Mouse (Mus musculus) heart, embryonic 14.5 days (tissue): ENCODE measurements around the gene Dusp19. TPM values are rescaled to one million over a fixed set of nuclear protein-coding genes. Genes with fewer than 3 reads are reported as not detected.
A peak's percentile ranks its signal among the peaks of the same experiment; 100 is the strongest.

ENCODE experiments used
- ATAC-seq: fragments of 200-750 bp; cut with Nextera tagmentation; 2 replicates; pipeline ENCODE4 v1.8.0; 2017; ENCODE audit warnings: low read depth, moderate TSS enrichment; ENCODE audit not compliant: insufficient number of reproducible peaks, insufficient read depth, low FRiP score
- H3K27ac ChIP-seq, 2 experiments: fragments of 200-500 bp in 1 of 2; fragments of 300-500 bp in 1 of 2; sonication (generic) in 1 of 2; replicated peaks in 1 of 2; 2 replicates each; pipeline ENCODE4 v1.5.1; 2012 to 2014; ENCODE audit warnings: low read depth in 2 of 2, low read length in 2 of 2, control low read depth in 1 of 2, mild to moderate bottlenecking in 1 of 2, mixed read lengths in 1 of 2; ENCODE audit not compliant: control insufficient read depth in 1 of 2, insufficient read depth in 1 of 2
- H3K27me3 ChIP-seq: fragments of 300-500 bp; sonication (generic); 2 replicates; pipeline ENCODE4 v1.6.1; 2014; ENCODE audit warnings: mild to moderate bottlenecking, low read length, control low read depth; ENCODE audit not compliant: control insufficient read depth, insufficient read depth
- H3K36me3 ChIP-seq: fragments of 300-500 bp; sonication (generic); 2 replicates; pipeline ENCODE4 v1.6.1; 2014; ENCODE audit warnings: mild to moderate bottlenecking, control low read depth, low read length, mixed read lengths; ENCODE audit not compliant: control insufficient read depth, insufficient read depth
- H3K4me1 ChIP-seq, 2 experiments: fragments of 200-500 bp in 1 of 2; fragments of 300-500 bp in 1 of 2; sonication (generic) in 1 of 2; 2 replicates each; pipeline ENCODE4 v1.6.1; 2012 to 2014; ENCODE audit warnings: low read length in 2 of 2, control low read depth in 1 of 2, mixed read lengths in 1 of 2; ENCODE audit not compliant: control insufficient read depth in 2 of 2, insufficient read depth in 2 of 2
- H3K4me2 ChIP-seq: fragments of 300-500 bp; sonication (generic); 2 replicates; pipeline ENCODE4 v1.6.1; 2014; ENCODE audit warnings: mild to moderate bottlenecking, low read length
- H3K4me3 ChIP-seq, 2 experiments: fragments of 200-500 bp in 1 of 2; fragments of 300-500 bp in 1 of 2; sonication (generic) in 1 of 2; 2 replicates each; pipeline ENCODE4 v1.5.1; 2012 to 2014; ENCODE audit warnings: low read length in 2 of 2, mild to moderate bottlenecking in 2 of 2, control low read depth in 1 of 2, low read depth in 1 of 2, moderate library complexity in 1 of 2; ENCODE audit not compliant: control insufficient read depth in 1 of 2, insufficient read depth in 1 of 2
- H3K9ac ChIP-seq: fragments of 300-500 bp; sonication (generic); 2 replicates; pipeline ENCODE4 v1.6.1; 2014; ENCODE audit warnings: mild to moderate bottlenecking, low read length
- H3K9me3 ChIP-seq: fragments of 300-500 bp; sonication (generic); 2 replicates; pipeline ENCODE4 v1.6.1; 2016; ENCODE audit warnings: low read length, control low read depth; ENCODE audit not compliant: control insufficient read depth
- WGBS: fragments of 180-500 bp; shearing (Covaris S2); extraction: QIAGEN DNeasy Blood & Tissue Kit; methylation state at CpG from one replicate; pipeline ENCODE4 v1.1.7; 2014; 5-methylcytosine and 5-hydroxymethylcytosine counted together
- polyA plus RNA-seq: library from polyadenylated mRNA; unstranded; fragments of >200 nt; fragmentation: Nextera tagmentation; extraction: Ambion mirVana; gene quantifications from 2 replicates; pipeline ENCODE4 v1.2.1, GENCODE M21; 2014

Gene Dusp19
- polyA plus RNA-seq, 1 experiment from 2014 or later = 14.0 TPM

DNA sequence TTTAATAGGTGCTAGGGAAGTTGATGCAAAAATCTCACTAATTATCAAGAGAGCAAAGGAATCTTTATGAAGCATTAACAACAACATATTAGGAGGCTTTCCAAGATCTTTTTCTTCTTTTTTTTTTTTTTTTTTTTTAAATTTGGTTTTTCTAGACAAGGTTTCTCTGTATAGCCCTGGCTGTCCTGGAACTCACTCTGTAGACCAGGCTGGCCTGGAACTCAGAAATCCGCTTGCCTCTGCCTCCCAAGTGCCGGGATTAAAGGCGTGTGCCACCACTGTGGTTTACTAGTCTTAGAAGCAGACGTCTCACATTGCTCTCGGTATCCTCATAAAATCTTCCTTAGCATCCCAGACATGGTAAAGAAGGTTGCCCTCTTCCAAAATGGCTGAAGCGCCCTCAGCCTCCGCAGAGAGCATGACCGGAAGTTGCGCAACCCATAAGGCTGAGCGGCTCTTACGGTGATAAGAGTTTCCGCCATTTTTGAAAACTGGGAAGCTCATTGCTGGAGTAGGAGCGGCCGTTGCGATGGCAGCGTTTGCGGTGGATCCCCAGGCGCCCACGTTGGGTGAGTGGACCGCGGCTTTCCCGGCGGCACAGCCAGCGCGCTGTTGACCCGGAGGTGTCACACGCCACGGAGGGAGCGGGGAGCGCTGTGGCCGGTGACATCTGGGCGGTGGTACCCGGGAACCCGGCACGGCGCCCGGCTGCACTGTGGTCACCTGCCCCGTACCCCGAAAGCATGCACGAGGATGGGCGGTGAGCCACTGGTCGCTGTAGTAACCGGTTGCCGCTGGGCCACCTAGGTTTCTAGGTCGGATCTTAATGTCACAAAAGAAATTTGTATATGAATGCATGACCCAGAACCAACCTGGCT is 21.8 kb downstream of the Dusp19 start:
- WGBS = under 1% methylated on average over 45 of the region's 45 CpGs
- peak overlapping the region; percentile 62 to 79 for H3K27ac ChIP-seq

DNA sequence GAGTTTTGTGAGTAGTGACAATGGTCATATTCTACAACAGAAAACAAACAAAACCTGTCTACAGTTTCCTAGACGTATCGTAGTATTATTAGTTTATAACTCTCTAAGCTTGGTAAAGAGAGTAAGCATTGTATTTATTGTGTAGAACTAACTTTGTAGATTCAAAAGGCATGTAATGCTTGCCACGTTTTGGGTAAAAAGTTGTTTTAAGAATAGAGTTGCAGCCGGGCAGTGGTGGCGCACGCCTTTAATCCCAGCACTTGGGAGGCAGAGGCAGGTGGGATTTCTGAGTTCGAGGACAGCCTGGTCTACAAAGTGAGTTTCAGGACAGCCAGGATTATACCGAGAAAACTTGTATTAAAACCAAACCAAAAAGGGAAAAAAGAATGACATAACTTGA is 22.6 kb downstream of the Dusp19 start:
- H3K4me2 ChIP-seq = peak overlapping the region; percentile 67
- H3K27ac ChIP-seq = no peak overlapping the region
- H3K4me1 ChIP-seq = peaks cover 4 to 8% of the 10 kb centered on the region in 2 experiments; a peak in 3 of 4 replicates
- no peaks in the 10 kb centered on the region for H3K9me3 ChIP-seq
- peak overlapping the region; percentile 72 for H3K9ac ChIP-seq
- no peak for ATAC-seq
- H3K36me3 ChIP-seq = peaks cover 23% of the 10 kb centered on the region
- H3K27me3 ChIP-seq = no peaks in the 10 kb centered on the region
- WGBS = 10% methylated on average over 8 of the region's 8 CpGs
- peak overlapping the region; percentile 61 to 74 for H3K4me3 ChIP-seq

More for the DNA sequence above, 21.8 kb downstream of the Dusp19 start:
- H3K27me3 ChIP-seq = no peaks in the 10 kb centered on the region
- peak overlapping the region; percentile 72 for H3K9ac ChIP-seq
- H3K4me2 ChIP-seq = peak overlapping the region; percentile 67
- H3K4me1 ChIP-seq = peaks cover 4 to 8% of the 10 kb centered on the region in 2 experiments; a peak in 3 of 4 replicates
- H3K36me3 ChIP-seq = peaks cover 15% of the 10 kb centered on the region
- peak overlapping the region; percentile 61 to 74 for H3K4me3 ChIP-seq
- H3K9me3 ChIP-seq = no peaks in the 10 kb centered on the region
- peak; percentile 93 for ATAC-seq

DNA sequence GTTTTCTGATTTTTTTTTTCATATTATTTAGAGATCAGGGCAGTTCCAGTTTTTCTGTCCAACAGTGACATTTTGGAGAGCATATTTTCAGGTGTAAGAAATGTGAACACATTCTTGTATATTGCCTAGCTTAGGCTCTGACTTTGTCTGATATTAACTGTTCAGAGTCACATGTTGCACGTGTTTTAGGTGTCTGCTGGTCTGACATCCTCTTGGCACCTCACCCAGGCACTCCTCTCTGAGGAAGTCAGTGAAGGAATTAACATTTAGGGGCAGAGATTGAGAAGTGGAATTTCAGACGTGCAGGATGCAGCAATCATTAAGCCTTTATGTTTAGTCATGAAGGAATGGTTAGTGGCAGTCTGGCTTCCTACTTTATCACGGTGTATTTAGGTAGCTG is 23.0 kb downstream of the Dusp19 start:
- WGBS = 52% methylated on average over 3 of the region's 3 CpGs

DNA sequence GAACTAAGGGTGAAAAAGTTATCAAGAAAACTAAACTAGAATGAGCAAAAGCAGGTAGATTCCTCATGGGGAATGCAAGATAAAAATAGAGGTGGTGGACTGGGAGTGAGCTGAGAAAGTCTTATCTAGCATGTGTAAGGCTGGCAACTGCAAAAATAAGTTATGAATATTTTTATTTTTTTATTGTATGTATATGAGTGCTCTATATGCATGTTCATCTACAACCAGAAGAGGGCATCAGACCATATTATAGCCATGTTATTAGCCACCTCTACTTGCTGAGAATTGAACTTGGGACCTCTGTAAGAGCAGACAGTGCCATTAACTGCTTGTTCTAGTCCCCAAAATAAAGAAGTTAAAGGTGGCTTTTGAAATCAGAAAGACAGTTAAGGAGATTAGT is 44.6 kb downstream of the Dusp19 start:
- no peak overlapping the region for H3K9ac ChIP-seq
- no peaks in the 10 kb centered on the region for H3K9me3 ChIP-seq
- ATAC-seq = no peak
- no peak overlapping the region for H3K4me3 ChIP-seq
- peaks cover 26% of the 10 kb centered on the region for H3K36me3 ChIP-seq
- H3K4me1 ChIP-seq = no peaks in the 10 kb centered on the region
- H3K27ac ChIP-seq = no peak overlapping the region
- no peaks in the 10 kb centered on the region for H3K27me3 ChIP-seq
- no peak overlapping the region for H3K4me2 ChIP-seq

More for the DNA sequence above, 23.0 kb downstream of the Dusp19 start:
- Histone ChIP-seq H3K4me1 (peaks cover 4 to 8% of the 10 kb centered on the region in 2 experiments; a peak in 3 of 4 replicates), H3K36me3 (peaks cover 26% of the 10 kb centered on the region), H3K4me3 (peak overlapping the region in 1 of 2 experiments; percentile 61; a peak in 2 of 4 replicates), H3K9me3 (no peaks in the 10 kb centered on the region), H3K4me2 (peak overlapping the region; percentile 67), H3K27me3 (no peaks in the 10 kb centered on the region), H3K27ac (no peak overlapping the region), H3K9ac (no peak overlapping the region; the same call in 1 of the 2 replicates)
- no peak for ATAC-seq

- WGBS = 97% methylated on average over 2 of the region's 2 CpGs
Measured at GRCm38 (mm10) chr2:80662682-80663081, 45.8 kb downstream of the Dusp19 start.

GRCm38 (mm10) chr2:80667396-80667964 is 50.6 kb downstream of the Dusp19 start:
- peaks cover 12% of the 10 kb centered on the region; the same call in 1 of the 2 replicates for H3K36me3 ChIP-seq
- no peak overlapping the region for H3K27ac ChIP-seq
- H3K9ac ChIP-seq = no peak overlapping the region
- 91% methylated on average over 5 of the region's 5 CpGs for WGBS
- no peaks in the 10 kb centered on the region for H3K27me3 ChIP-seq
- no peak overlapping the region for H3K4me2 ChIP-seq
- no peak overlapping the region for H3K4me3 ChIP-seq
- no peaks in the 10 kb centered on the region for H3K4me1 ChIP-seq
- H3K9me3 ChIP-seq = no peaks in the 10 kb centered on the region
- no peak for ATAC-seq

More at GRCm38 (mm10) chr2:80662682-80663081, 45.8 kb downstream of the Dusp19 start:
- Histone ChIP-seq H3K9me3 (no peaks in the 10 kb centered on the region), H3K27me3 (no peaks in the 10 kb centered on the region), H3K4me2 (no peak overlapping the region), H3K9ac (no peak overlapping the region), H3K4me3 (no peak overlapping the region), H3K4me1 (no peaks in the 10 kb centered on the region), H3K36me3 (peaks cover 20% of the 10 kb centered on the region), H3K27ac (no peak overlapping the region)
- no peak for ATAC-seq

- WGBS = 74% methylated on average over 11 of the region's 11 CpGs
- no peaks in the 10 kb centered on the region for H3K9me3 ChIP-seq
- no peaks in the 10 kb centered on the region for H3K27me3 ChIP-seq
- no peak overlapping the region for H3K9ac ChIP-seq
- H3K27ac ChIP-seq = no peak overlapping the region
- peaks cover 12% of the 10 kb centered on the region; the same call in 1 of the 2 replicates for H3K36me3 ChIP-seq
- no peak overlapping the region for H3K4me3 ChIP-seq
- H3K4me2 ChIP-seq = no peak overlapping the region
- no peaks in the 10 kb centered on the region for H3K4me1 ChIP-seq
- no peak for ATAC-seq
Measured at GRCm38 (mm10) chr2:80669868-80670666, 53.2 kb downstream of the Dusp19 start.
